Mouse (Mus musculus): ENCODE results near the gene Mepe. TPM values are rescaled to one million over a fixed set of nuclear protein-coding genes. Genes with fewer than 3 reads are reported as not detected.

Gene Mepe
- polyA plus RNA-seq, 2 experiments, result not detected

DNA sequence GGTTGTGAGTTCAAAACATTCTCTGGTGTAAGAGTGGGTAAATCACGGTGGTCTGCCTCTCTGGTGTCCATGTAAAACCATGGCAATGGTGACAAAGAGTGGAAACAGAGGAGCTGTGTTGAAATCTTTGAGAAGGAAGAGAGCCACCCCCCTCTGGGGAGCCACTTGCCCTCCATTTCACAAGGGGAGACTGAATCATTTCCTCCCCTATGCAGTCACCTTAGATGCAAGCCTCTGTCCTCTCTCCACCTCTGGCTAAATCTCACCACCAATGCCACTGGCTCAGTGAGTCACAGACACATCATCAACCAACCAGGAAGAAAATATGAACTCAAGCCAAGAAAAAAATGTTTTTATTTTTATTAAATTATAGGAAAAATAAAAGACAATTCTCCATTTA, 55.4 kb downstream of the Mepe start:
- Histone ChIP-seq H3K4me1 (ENCODE audit: control insufficient read depth, insufficient read depth, low read length) (no peaks in the 10 kb centered on the region), H3K9me3 (ENCODE audit: control insufficient read depth, low read length) (no peaks in the 10 kb centered on the region), H3K4me3 (replicated peaks; ENCODE audit: low read length) (no peak overlapping the region), H3K36me3 (ENCODE audit: control insufficient read depth, insufficient read depth, low read length) (no peaks in the 10 kb centered on the region), H3K9ac (ENCODE audit: low read depth, low read length, severe bottlenecking) (no peak overlapping the region), H3K27me3 (ENCODE audit: control insufficient read depth, insufficient read depth, low read length) (no peaks in the 10 kb centered on the region), H3K27ac (replicated peaks; ENCODE audit: low read depth, low read length) (no peak overlapping the region), H3K4me2 (replicated peaks; ENCODE audit: low read depth, low read length, severe bottlenecking) (no peak overlapping the region)
- WGBS, result 88% methylated on average over 1 of the region's 1 CpGs
- no peak for DNase-seq (ENCODE audit: low spot score)
- TF ChIP-seq POLR2A (IDR thresholded peaks at IDR 0.05; ENCODE audit: borderline replicate concordance, extremely low read depth, insufficient read depth, insufficient read length), result no peak
- ATAC-seq (ENCODE audit: low FRiP score, low read depth), result no peak

DNA sequence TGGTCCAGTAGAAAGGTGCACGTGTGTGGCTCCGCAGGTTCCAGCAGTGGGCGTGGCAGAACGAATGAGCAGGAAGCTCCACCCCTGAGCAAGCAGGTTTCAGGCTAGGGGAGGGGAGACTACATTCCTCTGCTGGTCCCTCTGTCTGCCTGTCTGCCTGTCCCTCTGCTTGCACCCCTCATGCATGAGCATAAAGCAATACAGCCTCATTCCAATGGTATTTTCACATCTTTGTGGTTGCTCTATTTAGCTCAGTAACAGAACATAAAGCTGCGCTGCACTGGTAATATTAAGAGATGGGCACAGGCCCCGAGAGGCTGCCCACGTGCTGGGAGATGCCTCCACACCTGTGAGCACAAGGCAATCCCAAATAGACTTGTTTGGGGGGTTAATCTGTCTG, 56.5 kb downstream of the Mepe start:
- ATAC-seq (ENCODE audit: low FRiP score, low read depth) (no peak), DNase-seq (ENCODE audit: low spot score) (no peak)
- H3K4me2 ChIP-seq (replicated peaks; ENCODE audit: low read depth, low read length, severe bottlenecking), result no peak overlapping the region
- H3K27me3 ChIP-seq (ENCODE audit: control insufficient read depth, insufficient read depth, low read length), result no peaks in the 10 kb centered on the region
- H3K36me3 ChIP-seq (ENCODE audit: control insufficient read depth, insufficient read depth, low read length), result no peaks in the 10 kb centered on the region
- H3K4me1 ChIP-seq (ENCODE audit: control insufficient read depth, insufficient read depth, low read length), result no peaks in the 10 kb centered on the region
- no peak overlapping the region for H3K4me3 ChIP-seq (replicated peaks; ENCODE audit: low read length)
- no peak overlapping the region for H3K9ac ChIP-seq (ENCODE audit: low read depth, low read length, severe bottlenecking)
- no peak overlapping the region for H3K27ac ChIP-seq (replicated peaks; ENCODE audit: low read depth, low read length)
- TF ChIP-seq POLR2A (IDR thresholded peaks at IDR 0.05; ENCODE audit: borderline replicate concordance, extremely low read depth, insufficient read depth, insufficient read length), result no peak
- H3K9me3 ChIP-seq (ENCODE audit: control insufficient read depth, low read length), result no peaks in the 10 kb centered on the region
- 73% methylated on average over 4 of the region's 7 CpGs for WGBS

DNA sequence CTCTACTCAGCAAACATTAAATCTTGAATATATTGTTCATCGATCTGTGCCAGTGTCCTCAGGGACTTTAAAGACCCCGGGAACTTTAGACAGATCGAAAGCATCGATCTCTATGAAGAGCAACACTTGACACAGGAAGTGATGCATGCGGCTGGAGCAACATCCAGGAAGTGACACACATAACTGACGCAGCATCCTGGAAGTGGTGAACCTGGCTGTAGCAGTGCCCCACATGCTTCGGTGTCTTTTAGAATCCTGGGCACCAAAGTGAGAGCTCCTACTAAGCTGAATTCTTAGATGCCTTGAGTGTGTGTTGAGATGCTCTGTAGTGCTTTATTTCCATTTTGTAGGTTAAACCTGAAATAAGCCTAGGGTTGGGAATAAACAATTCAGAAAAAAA, 59.4 kb downstream of the Mepe start:
- Histone ChIP-seq H3K27ac (replicated peaks; ENCODE audit: low read depth, low read length) (no peak overlapping the region), H3K27me3 (ENCODE audit: control insufficient read depth, insufficient read depth, low read length) (no peaks in the 10 kb centered on the region), H3K4me2 (replicated peaks; ENCODE audit: low read depth, low read length, severe bottlenecking) (no peak overlapping the region), H3K9me3 (ENCODE audit: control insufficient read depth, low read length) (no peaks in the 10 kb centered on the region), H3K4me3 (replicated peaks; ENCODE audit: low read length) (no peak overlapping the region), H3K36me3 (ENCODE audit: control insufficient read depth, insufficient read depth, low read length) (no peaks in the 10 kb centered on the region), H3K9ac (ENCODE audit: low read depth, low read length, severe bottlenecking) (no peak overlapping the region), H3K4me1 (ENCODE audit: control insufficient read depth, insufficient read depth, low read length) (no peaks in the 10 kb centered on the region)
- DNase-seq (ENCODE audit: low spot score), result no peak
- WGBS, result 87% methylated on average over 7 of the region's 7 CpGs
- ATAC-seq (ENCODE audit: low FRiP score, low read depth), result no peak
- no peak for TF ChIP-seq POLR2A (IDR thresholded peaks at IDR 0.05; ENCODE audit: borderline replicate concordance, extremely low read depth, insufficient read depth, insufficient read length)

DNA sequence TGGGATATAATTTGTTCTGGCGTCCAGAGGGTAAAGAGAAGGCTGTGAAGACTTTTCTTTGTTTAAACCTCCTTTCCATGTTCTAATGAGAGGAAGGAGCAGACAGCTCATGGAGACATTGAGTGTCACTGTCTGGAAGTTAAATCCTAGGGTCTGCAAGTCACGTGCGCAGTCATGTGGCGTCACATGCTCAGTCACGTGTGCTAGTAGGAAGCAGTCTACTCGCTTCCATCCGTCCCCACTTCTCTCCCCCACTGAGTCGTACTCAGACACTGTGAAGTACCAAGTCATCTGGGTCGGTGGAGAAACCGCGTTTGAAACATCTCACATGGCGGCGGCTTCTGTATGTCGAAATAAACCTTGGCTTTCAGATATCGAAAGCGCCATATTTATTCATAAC, 60.4 kb downstream of the Mepe start:
- no peak overlapping the region for H3K4me3 ChIP-seq (replicated peaks; ENCODE audit: low read length)
- H3K9ac ChIP-seq (ENCODE audit: low read depth, low read length, severe bottlenecking), result no peak overlapping the region
- DNase-seq (ENCODE audit: low spot score), result no peak
- WGBS, result 90% methylated on average over 16 of the region's 16 CpGs
- no peaks in the 10 kb centered on the region for H3K4me1 ChIP-seq (ENCODE audit: control insufficient read depth, insufficient read depth, low read length)
- no peak for ATAC-seq (ENCODE audit: low FRiP score, low read depth)
- no peak overlapping the region for H3K4me2 ChIP-seq (replicated peaks; ENCODE audit: low read depth, low read length, severe bottlenecking)
- no peaks in the 10 kb centered on the region for H3K36me3 ChIP-seq (ENCODE audit: control insufficient read depth, insufficient read depth, low read length)
- no peaks in the 10 kb centered on the region for H3K27me3 ChIP-seq (ENCODE audit: control insufficient read depth, insufficient read depth, low read length)
- no peak for TF ChIP-seq POLR2A (IDR thresholded peaks at IDR 0.05; ENCODE audit: borderline replicate concordance, extremely low read depth, insufficient read depth, insufficient read length)
- no peaks in the 10 kb centered on the region for H3K9me3 ChIP-seq (ENCODE audit: control insufficient read depth, low read length)
- H3K27ac ChIP-seq (replicated peaks; ENCODE audit: low read depth, low read length), result no peak overlapping the region

DNA sequence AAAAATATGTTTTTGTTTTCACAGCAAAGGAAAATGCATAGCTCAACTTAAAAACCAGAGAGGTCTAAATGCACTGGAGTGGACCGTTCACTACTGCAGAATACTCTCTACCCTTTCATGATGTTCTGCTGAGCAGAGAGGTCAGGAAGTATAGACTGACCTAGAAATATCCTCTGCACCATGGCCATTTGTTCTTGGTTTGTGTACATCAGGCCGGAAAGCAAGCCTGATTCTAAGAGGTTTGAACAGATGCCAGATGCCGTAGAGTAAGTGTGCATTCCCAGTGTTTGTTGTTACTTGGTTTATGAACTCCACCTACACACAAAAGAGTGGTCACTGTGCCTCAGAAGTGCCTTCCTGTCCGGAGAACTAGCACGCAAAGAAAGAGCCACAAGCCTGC, 61.8 kb downstream of the Mepe start:
- WGBS, result 69% methylated on average over 5 of the region's 5 CpGs
- Histone ChIP-seq H3K4me3 (replicated peaks; ENCODE audit: low read length) (no peak overlapping the region), H3K9me3 (ENCODE audit: control insufficient read depth, low read length) (no peaks in the 10 kb centered on the region), H3K27me3 (ENCODE audit: control insufficient read depth, insufficient read depth, low read length) (no peaks in the 10 kb centered on the region), H3K4me1 (ENCODE audit: control insufficient read depth, insufficient read depth, low read length) (no peaks in the 10 kb centered on the region), H3K9ac (ENCODE audit: low read depth, low read length, severe bottlenecking) (no peak overlapping the region), H3K4me2 (replicated peaks; ENCODE audit: low read depth, low read length, severe bottlenecking) (no peak overlapping the region), H3K36me3 (ENCODE audit: control insufficient read depth, insufficient read depth, low read length) (no peaks in the 10 kb centered on the region), H3K27ac (replicated peaks; ENCODE audit: low read depth, low read length) (no peak overlapping the region)
- ATAC-seq (ENCODE audit: low FRiP score, low read depth), result no peak
- DNase-seq (ENCODE audit: low spot score), result no peak
- no peak for TF ChIP-seq POLR2A (IDR thresholded peaks at IDR 0.05; ENCODE audit: borderline replicate concordance, extremely low read depth, insufficient read depth, insufficient read length)

Small RNA genes lying within 50 kb of the gene (microRNA-seq; reads per million reads assigned to microRNA genes)
- gene Gm23616, result not detected

Other genes starting within 250 kb of the Mepe start
- gene Gm17660, start 247.7 kb upstream of the Mepe start, polyA plus RNA-seq (2012; rRNA removed), result not detected in 2 replicates
- gene Gm17660, start 247.7 kb upstream of the Mepe start, polyA plus RNA-seq (2014; fragmentation: Nextera tagmentation; extraction: Ambion mirVana), result not detected in 2 replicates
- gene Sparcl1, start 211.6 kb upstream of the Mepe start, polyA plus RNA-seq (2012; rRNA removed), result 47.7 and 68.4 TPM in 2 replicates
- gene Sparcl1, start 211.6 kb upstream of the Mepe start, polyA plus RNA-seq (2014; fragmentation: Nextera tagmentation; extraction: Ambion mirVana), result 63.9 and 67.8 TPM in 2 replicates
- gene Dspp, start 154.6 kb upstream of the Mepe start, polyA plus RNA-seq (2012; rRNA removed), result not detected in 2 replicates
- not detected in 2 replicates for gene Dspp, start 154.6 kb upstream of the Mepe start, polyA plus RNA-seq (2014; fragmentation: Nextera tagmentation; extraction: Ambion mirVana)
- gene Dmp1, start 122.7 kb upstream of the Mepe start, polyA plus RNA-seq (2012; rRNA removed), result 2.5 and 3.0 TPM in 2 replicates
- 5.1 and 5.8 TPM in 2 replicates for gene Dmp1, start 122.7 kb upstream of the Mepe start, polyA plus RNA-seq (2014; fragmentation: Nextera tagmentation; extraction: Ambion mirVana)
- 78.7 and 128 TPM in 2 replicates for gene Ibsp, start 26.2 kb upstream of the Mepe start, polyA plus RNA-seq (2012; rRNA removed)
- 196 and 263 TPM in 2 replicates for gene Ibsp, start 26.2 kb upstream of the Mepe start, polyA plus RNA-seq (2014; fragmentation: Nextera tagmentation; extraction: Ambion mirVana)
- gene Spp1, start 109.8 kb downstream of the Mepe start, polyA plus RNA-seq (2012; rRNA removed), result 78.3 and 102 TPM in 2 replicates
- 132 and 195 TPM in 2 replicates for gene Spp1, start 109.8 kb downstream of the Mepe start, polyA plus RNA-seq (2014; fragmentation: Nextera tagmentation; extraction: Ambion mirVana)
- gene Pkd2, start 134.1 kb downstream of the Mepe start, polyA plus RNA-seq (2012; rRNA removed), result 84.4 and 86.0 TPM in 2 replicates
- gene Pkd2, start 134.1 kb downstream of the Mepe start, polyA plus RNA-seq (2014; fragmentation: Nextera tagmentation; extraction: Ambion mirVana), result 32.6 and 38.2 TPM in 2 replicates
- gene BC005561, start 183.0 kb downstream of the Mepe start, polyA plus RNA-seq (2012; rRNA removed), result 2.7 and 3.6 TPM in 2 replicates
- gene BC005561, start 183.0 kb downstream of the Mepe start, polyA plus RNA-seq (2014; fragmentation: Nextera tagmentation; extraction: Ambion mirVana), result 11.6 and 13.7 TPM in 2 replicates

Measured in limb, embryonic 14.5 days (tissue).